Mouse (Mus musculus): ENCODE results near the gene Higd1c.

DNA sequence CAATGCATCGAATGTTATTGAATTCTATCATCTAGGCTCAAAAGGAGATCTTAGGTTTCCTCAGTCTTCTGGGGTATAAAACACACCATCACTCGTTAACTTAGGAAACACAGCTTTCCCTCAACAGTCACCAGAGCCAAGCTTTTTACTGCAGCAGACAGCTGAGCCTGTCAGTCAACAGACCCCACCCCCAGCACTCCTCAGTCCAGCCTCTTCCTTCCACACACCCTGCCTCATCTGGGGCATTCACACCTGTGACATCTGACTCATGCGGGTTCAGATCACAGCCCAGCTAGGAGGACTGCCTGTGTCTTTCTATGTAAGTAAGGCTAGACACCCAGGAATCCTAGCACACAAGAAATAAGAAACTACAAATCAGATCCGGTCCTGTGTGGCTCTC lies 49.7 kb downstream of the Higd1c start:
- TF ChIP-seq CTCF (IDR thresholded peaks at IDR 0.05; ENCODE audit: low read depth) (no peak), EP300 (IDR thresholded peaks at IDR 0.05; ENCODE audit: low read depth) (no peak)
